Mouse (Mus musculus) G1E (cell line): ENCODE measurements around the gene Tead2.

Source experiments
- CTCF ChIP-seq: IDR thresholded peaks from 2 replicates; pipeline ENCODE4 v1.5.1; 2012; ENCODE audit warnings: low read depth, low read length, inconsistent platforms, mixed read lengths
- GATA1 ChIP-seq: IDR thresholded peaks from 2 replicates; pipeline ENCODE4 v1.6.1; 2012; ENCODE audit warnings: borderline replicate concordance, low read length, inconsistent platforms, mixed read lengths

GRCm38 (mm10) chr7:45212356-45212755 lies 3.2 kb upstream of the Tead2 start:
- TF ChIP-seq CTCF: no peak
- TF ChIP-seq GATA1: no peak
